Mouse (Mus musculus) megakaryocyte, embryonic 14.5 days (primary cell): ENCODE measurements at regions not wholly inside any gene's neighbourhood (a gene's known extent, or its start where the extent isn't known, plus 50 kb on each side); places are given as distances from the start of the nearest gene placed in this dataset.

Source experiments
- FLI1 ChIP-seq: IDR thresholded peaks from 2 replicates; pipeline ENCODE4 v1.6.1; 2012; ENCODE audit warnings: low read length, inconsistent platforms, mixed read lengths
- GATA1 ChIP-seq: IDR thresholded peaks from 3 replicates; pipeline ENCODE4 v1.6.1; 2012; ENCODE audit warnings: mixed read lengths, low read length, inconsistent platforms, borderline replicate concordance

DNA sequence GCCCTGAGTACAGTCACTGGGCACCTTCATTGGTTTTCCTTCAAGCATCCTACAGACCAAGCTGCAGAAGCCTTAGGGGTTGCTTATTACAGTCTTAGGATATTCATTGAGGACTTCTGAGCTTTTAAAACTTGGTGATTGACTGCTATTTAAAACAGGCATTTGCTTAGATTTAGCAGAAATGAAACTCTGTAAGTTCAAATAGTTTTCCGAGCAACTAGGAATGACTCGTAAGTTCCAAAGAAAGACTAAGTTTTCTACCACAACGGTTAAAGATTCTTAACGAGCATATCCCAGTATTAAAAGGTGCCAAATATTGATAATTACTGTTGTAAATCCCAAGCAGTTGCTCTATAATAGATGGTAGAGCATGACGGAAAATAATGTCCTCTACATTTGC, 71.3 kb upstream of the Ankrd50 start:
- TF ChIP-seq GATA1: no peak
- TF ChIP-seq FLI1: no peak
